Mouse (Mus musculus) CD8-positive naive resting alpha-beta T cell, adult 2 months (primary cell): ENCODE results near the gene Haspin.

Source experiments
- DNase-seq, 2 experiments: peaks; one replicate each; pipeline ENCODE4 v3.0.0; 2022; ENCODE audit warnings: low read depth in 2 of 2, low spot score in 2 of 2

Haspin gene

DNA sequence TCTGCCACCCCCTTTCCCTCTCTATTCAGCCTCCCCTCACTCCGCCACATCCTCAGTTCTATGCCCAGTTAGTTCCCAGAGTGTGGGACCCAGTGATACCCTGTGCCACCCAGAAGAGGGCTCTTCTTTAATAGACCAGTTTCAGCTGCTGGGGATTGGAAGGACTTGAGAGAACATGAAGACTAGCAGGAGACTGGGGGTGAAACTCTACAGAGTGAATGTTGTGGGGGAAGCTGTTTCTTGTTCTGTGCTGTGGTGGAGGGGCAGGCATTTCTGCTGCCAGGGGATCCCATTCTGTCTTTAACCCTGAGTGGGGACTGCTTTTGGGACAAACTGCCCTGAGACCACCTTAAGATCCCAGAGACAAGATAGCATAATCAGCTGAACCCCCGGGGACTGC lies 47.3 kb downstream of the Haspin start:
- DNase-seq, result no peak

DNA sequence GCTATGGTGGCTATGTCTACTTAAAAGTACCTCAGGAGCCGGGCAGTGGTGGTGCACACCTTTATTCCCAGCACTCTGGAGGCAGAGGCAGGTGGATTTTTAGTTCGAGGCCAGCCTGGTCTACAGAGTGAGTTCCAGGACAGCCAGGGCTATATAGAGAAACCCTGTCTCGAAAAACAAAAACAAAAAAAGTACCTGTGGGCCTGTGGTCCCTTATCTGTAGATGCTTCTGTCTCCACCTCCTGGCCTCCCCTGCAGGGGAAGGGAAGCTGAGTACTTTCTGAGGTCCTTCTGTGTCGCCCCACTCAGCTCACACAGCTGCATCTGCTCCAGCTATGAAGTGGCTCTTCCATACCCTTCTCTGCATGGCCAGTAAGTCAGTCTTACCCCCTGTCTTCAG lies 47.8 kb downstream of the Haspin start, which contains the start of gene Itgae:
Gene Itgae, plus strand, starts transcription at position 301 of the 400 bp plus-strand sequence.
- DNase-seq, result no peak

GRCm38 (mm10) chr11:73087700-73088480 lies 50.2 kb downstream of the Haspin start:
- no peak for DNase-seq
